Mouse (Mus musculus) Patski (cell line): ENCODE results near the gene Zfp354b. TPM values are rescaled to one million over a fixed set of nuclear protein-coding genes. Genes with fewer than 3 reads are reported as not detected.
A peak's percentile ranks its signal among the peaks of the same experiment; 100 is the strongest.

ENCODE experiments used
- ATAC-seq: fragments of 100-300 bp; one replicate; pipeline ENCODE4 v1.8.0; 2021
- CTCF ChIA-PET: fragments of 350-600 bp; sonication (Branson Sonifier 250); formaldehyde crosslinking; loops from one replicate; lab custom pipeline; 2022; ENCODE audit warnings: inconsistent platforms; lab: Charles Lee
- POLR2A ChIA-PET: fragments of 350-600 bp; sonication (Branson Sonifier 250); formaldehyde crosslinking; loops from one replicate; lab custom pipeline; 2022; ENCODE audit warnings: antibody characterized with exemption, inconsistent platforms; lab: Charles Lee
- DNase-seq: peaks from one replicate; pipeline ENCODE4 v3.0.0-alpha.2; 2011; ENCODE audit warnings: low read depth, low spot score
- H3K27me3 ChIP-seq: fragments of 371-371 bp; one replicate; pipeline ENCODE4 v1.5.1; 2021
- CTCF ChIP-seq: fragments of 100-300 bp; IDR thresholded peaks from one replicate; pipeline ENCODE4 v1.5.1; 2021
- in situ Hi-C: fragments of 300-500 bp; cut with MboI; formaldehyde crosslinking; loops from 3 replicates; pipeline ENCODE4 v1.11.1; 2018; ENCODE audit warnings: low pct_unique_long_range_greater_than_20kb, mixed read lengths
- polyA plus RNA-seq: library from polyadenylated mRNA; unstranded; gene quantifications from one replicate; pipeline ENCODE4 v1.2.3, GENCODE M21; 2021

Gene Zfp354b
- polyA plus RNA-seq, 1 experiment from 2014 or later = 2.0 TPM

- no peaks in the 10 kb centered on the region for H3K27me3 ChIP-seq
- in situ Hi-C loops = loop anchor here (10.0 kb wide), 1 partner anchor 333 kb away; the partner anchor contains the start of genes BC049762 and Clk4
- no peak for ATAC-seq
- DNase-seq = no peak
- TF ChIP-seq CTCF = no peak
- ChIA-PET CTCF (interaction anchor here (1.6 kb wide), 1 partner anchor 16 kb away, joined by 8 read pairs; the partner anchor contains the start of gene Zfp2), POLR2A (interaction anchor here (0.9 kb wide), 1 partner anchor 8 kb away, joined by 3 read pairs; no protein-coding TSS in a partner anchor)
Observed at GRCm38 (mm10) chr11:50932040-50932439, 607 bp upstream of the Zfp354b start.

GRCm38 (mm10) chr11:50931021-50931420 is 412 bp downstream of the Zfp354b start:
- no peak for TF ChIP-seq CTCF
- ChIA-PET POLR2A (interaction anchor here (0.9 kb wide), 1 partner anchor 9 kb away, joined by 3 read pairs; no protein-coding TSS in a partner anchor), CTCF (interaction anchor here (1.3 to 1.6 kb wide), 2 partner anchors 9 to 15 kb away, joined by 3 to 8 read pairs; partner anchors contain the start of gene Zfp2)
- in situ Hi-C loops = loop anchor here (10.0 kb wide), 1 partner anchor 334 kb away; the partner anchor contains the start of genes BC049762 and Clk4
- DNase-seq (no peak), ATAC-seq (no peak)
- no peaks in the 10 kb centered on the region for H3K27me3 ChIP-seq

GRCm38 (mm10) chr11:50930469-50931014 is 891 bp downstream of the Zfp354b start:
- ATAC-seq = no peak

GRCm38 (mm10) chr11:50915671-50916320 is 15.6 kb downstream of the Zfp354b start, which contains the start of gene Zfp2:
TSS of gene Zfp2 (minus strand) at chr11:50916165.
- ATAC-seq = peak; percentile 100
- in situ Hi-C loops = no loop called here
- ChIA-PET CTCF (interaction anchor here (1.1 to 2.7 kb wide), 6 partner anchors 9 to 36 kb away, joined by 3 to 10 read pairs (median 4); partner anchors contain the start of gene Zfp354b), POLR2A (interaction anchor here (0.7 kb wide), 1 partner anchor 83 kb away, joined by 5 read pairs; no protein-coding TSS in a partner anchor)
- H3K27me3 ChIP-seq = no peaks in the 10 kb centered on the region
- peak; percentile 89 for TF ChIP-seq CTCF
- peak; percentile 60 for DNase-seq

More at GRCm38 (mm10) chr11:50930469-50931014, 891 bp downstream of the Zfp354b start:
- H3K27me3 ChIP-seq = no peaks in the 10 kb centered on the region
- in situ Hi-C loops = loop anchor here (10.0 kb wide), 1 partner anchor 334 kb away; the partner anchor contains the start of genes BC049762 and Clk4
- no peak for TF ChIP-seq CTCF
- no peak for DNase-seq
- ChIA-PET CTCF (interaction anchor here (1.3 to 1.6 kb wide), 2 partner anchors 10 to 14 kb away, joined by 3 to 8 read pairs; partner anchors contain the start of gene Zfp2), POLR2A (no interaction called here)

GRCm38 (mm10) chr11:50914461-50914860 is 17.0 kb downstream of the Zfp354b start:
- in situ Hi-C loops = no loop called here

GRCm38 (mm10) chr11:50913301-50913700 is 18.1 kb downstream of the Zfp354b start:
- no peak for DNase-seq
- POLR2A ChIA-PET = no interaction called here
- H3K27me3 ChIP-seq = no peaks in the 10 kb centered on the region
- in situ Hi-C loops = no loop called here
- CTCF ChIA-PET = interaction anchor here (0.9 kb wide), 1 partner anchor 14 kb away, joined by 3 read pairs; no protein-coding TSS in a partner anchor
- TF ChIP-seq CTCF = no peak
- no peak for ATAC-seq

More at GRCm38 (mm10) chr11:50914461-50914860, 17.0 kb downstream of the Zfp354b start:
- no peaks in the 10 kb centered on the region for H3K27me3 ChIP-seq
- ChIA-PET POLR2A (no interaction called here), CTCF (no interaction called here)
- DNase-seq (no peak), ATAC-seq (no peak)
- TF ChIP-seq CTCF = no peak

GRCm38 (mm10) chr11:50908136-50908535 is 23.3 kb downstream of the Zfp354b start:
- ChIA-PET CTCF (interaction anchor here (1.8 kb wide), 1 partner anchor 14 kb away, joined by 5 read pairs; no protein-coding TSS in a partner anchor), POLR2A (interaction anchor here (0.5 kb wide), 1 partner anchor 595 kb away, joined by 3 read pairs; no protein-coding TSS in a partner anchor)
- no peak for DNase-seq
- TF ChIP-seq CTCF = no peak
- H3K27me3 ChIP-seq = no peaks in the 10 kb centered on the region
- in situ Hi-C loops = no loop called here
- no peak for ATAC-seq

GRCm38 (mm10) chr11:50897359-50897758 is 34.1 kb downstream of the Zfp354b start:
- no peak for TF ChIP-seq CTCF
- DNase-seq (no peak), ATAC-seq (no peak)
- CTCF ChIA-PET = interaction anchor here (1.0 kb wide), 1 partner anchor 10 kb away, joined by 3 read pairs; the partner anchor contains the start of gene Zfp454
- POLR2A ChIA-PET = no interaction called here
- in situ Hi-C loops = no loop called here
- H3K27me3 ChIP-seq = no peaks in the 10 kb centered on the region

- no peak for TF ChIP-seq CTCF
- ATAC-seq (no peak), DNase-seq (no peak)
- POLR2A ChIA-PET = no interaction called here
- CTCF ChIA-PET = no interaction called here
- peaks cover 5% of the 10 kb centered on the region for H3K27me3 ChIP-seq
- in situ Hi-C loops = no loop called here
Observed at GRCm38 (mm10) chr11:50892441-50892840, 39.0 kb downstream of the Zfp354b start.
